Mouse (Mus musculus): Measurements from ENCODE around the gene Gsdma3.

The Gsdma3 gene

GRCm38 (mm10) chr11:98625611-98626410, at the start of gene Gsdma3, which contains the start of gene Gm12355:
Gene Gsdma3, plus strand, starts transcription at chr11:98626360.
Gene Gm12355, minus strand, starts transcription at chr11:98625661.
- no peak for DNase-seq (ENCODE audit: low spot score)

- no peak for DNase-seq (ENCODE audit: low spot score)
Measured at GRCm38 (mm10) chr11:98577776-98578175, 48.4 kb upstream of the Gsdma3 start.

- no peak for DNase-seq (ENCODE audit: low spot score)
Measured at GRCm38 (mm10) chr11:98580301-98581121, 45.6 kb upstream of the Gsdma3 start.

- no peak for DNase-seq (ENCODE audit: low spot score)
Measured at GRCm38 (mm10) chr11:98581286-98582029, 44.7 kb upstream of the Gsdma3 start.

- no peak for DNase-seq (ENCODE audit: low spot score)
Measured at GRCm38 (mm10) chr11:98582030-98582388, 44.2 kb upstream of the Gsdma3 start.

- no peak for DNase-seq (ENCODE audit: low spot score)
Measured at GRCm38 (mm10) chr11:98582551-98583264, 43.5 kb upstream of the Gsdma3 start.

- no peak for DNase-seq (ENCODE audit: low spot score)
Measured at GRCm38 (mm10) chr11:98583265-98583552, 43.0 kb upstream of the Gsdma3 start.

GRCm38 (mm10) chr11:98583571-98583970, 42.6 kb upstream of the Gsdma3 start:
- DNase-seq (ENCODE audit: low spot score), result no peak

GRCm38 (mm10) chr11:98584146-98584545, 42.0 kb upstream of the Gsdma3 start:
- DNase-seq (ENCODE audit: low spot score), result no peak

GRCm38 (mm10) chr11:98584629-98585177, 41.5 kb upstream of the Gsdma3 start:
- DNase-seq (ENCODE audit: low spot score), result no peak

GRCm38 (mm10) chr11:98586087-98586891, 39.9 kb upstream of the Gsdma3 start:
- DNase-seq (ENCODE audit: low spot score), result no peak

- DNase-seq (ENCODE audit: low spot score), result peak; percentile 97
Measured at GRCm38 (mm10) chr11:98586892-98587563, 39.1 kb upstream of the Gsdma3 start, which contains the start of gene Ormdl3. Gene Ormdl3, minus strand, starts transcription at chr11:98587368.

- DNase-seq (ENCODE audit: low spot score), result peak; percentile 29
Measured at GRCm38 (mm10) chr11:98587684-98588546, 38.2 kb upstream of the Gsdma3 start.

- DNase-seq (ENCODE audit: low spot score), result no peak
Measured at GRCm38 (mm10) chr11:98588833-98589281, 37.3 kb upstream of the Gsdma3 start.

GRCm38 (mm10) chr11:98589306-98589705, 36.9 kb upstream of the Gsdma3 start:
- no peak for DNase-seq (ENCODE audit: low spot score)

- DNase-seq (ENCODE audit: low spot score), result no peak
Measured at GRCm38 (mm10) chr11:98590548-98591445, 35.4 kb upstream of the Gsdma3 start.

GRCm38 (mm10) chr11:98595021-98595420, 31.1 kb upstream of the Gsdma3 start:
- DNase-seq (ENCODE audit: low spot score), result no peak

GRCm38 (mm10) chr11:98595473-98595872, 30.7 kb upstream of the Gsdma3 start:
- DNase-seq (ENCODE audit: low spot score), result no peak

Measured in urinary bladder, postnatal 10 days (tissue).